Mouse (Mus musculus): ENCODE results near the gene Eva1c.

Eva1c gene

GRCm38 (mm10) chr16:90869361-90869760, 42.8 kb downstream of the Eva1c start:
- peak; percentile 83 for DNase-seq

GRCm38 (mm10) chr16:90872936-90873335, 46.4 kb downstream of the Eva1c start:
- DNase-seq, result peak; percentile 83

GRCm38 (mm10) chr16:90874536-90874935, 48.0 kb downstream of the Eva1c start:
- DNase-seq, result peak; percentile 58

GRCm38 (mm10) chr16:90878135-90878860, 51.8 kb downstream of the Eva1c start:
- peak; percentile 86 for DNase-seq

- peak; percentile 97 for DNase-seq
These were observed 56.0 kb downstream of the Eva1c start for GRCm38 (mm10) chr16:90882501-90882977.

GRCm38 (mm10) chr16:90885351-90885750, 58.8 kb downstream of the Eva1c start:
- DNase-seq, result no peak

GRCm38 (mm10) chr16:90885781-90886565, 59.5 kb downstream of the Eva1c start:
- peak; percentile 96 for DNase-seq

GRCm38 (mm10) chr16:90890683-90891082, 64.2 kb downstream of the Eva1c start:
- no peak for DNase-seq

GRCm38 (mm10) chr16:90891601-90892000, 65.1 kb downstream of the Eva1c start:
- DNase-seq, result peak; percentile 96

- DNase-seq, result no peak
These were observed 65.6 kb downstream of the Eva1c start for GRCm38 (mm10) chr16:90892081-90892480.

GRCm38 (mm10) chr16:90893019-90893418, 66.5 kb downstream of the Eva1c start:
- no peak for DNase-seq

- no peak for DNase-seq
These were observed 67.3 kb downstream of the Eva1c start for GRCm38 (mm10) chr16:90893792-90894191.

GRCm38 (mm10) chr16:90897651-90898050, 71.1 kb downstream of the Eva1c start:
- peak; percentile 95 for DNase-seq

GRCm38 (mm10) chr16:90899498-90899897, 73.0 kb downstream of the Eva1c start:
- peak; percentile 81 for DNase-seq

GRCm38 (mm10) chr16:90901364-90901763, 74.8 kb downstream of the Eva1c start:
- peak; percentile 97 for DNase-seq

- DNase-seq, result no peak
These were observed 76.8 kb downstream of the Eva1c start for GRCm38 (mm10) chr16:90903300-90903699.

GRCm38 (mm10) chr16:90907250-90907649, 80.7 kb downstream of the Eva1c start:
- DNase-seq, result no peak

GRCm38 (mm10) chr16:90910855-90911533, 84.5 kb downstream of the Eva1c start:
- DNase-seq, result no peak

GRCm38 (mm10) chr16:90911766-90912165, 85.2 kb downstream of the Eva1c start:
- peak; percentile 94 for DNase-seq

- DNase-seq, result peak; percentile 97
These were observed 89.5 kb downstream of the Eva1c start for GRCm38 (mm10) chr16:90916040-90916481.

GRCm38 (mm10) chr16:90917156-90917555, 90.6 kb downstream of the Eva1c start:
- DNase-seq, result no peak

GRCm38 (mm10) chr16:90921471-90922159, 95.1 kb downstream of the Eva1c start:
- DNase-seq, result peak; percentile 98
